Mouse (Mus musculus): ENCODE measurements around the gene Hist3h2a. TPM values are rescaled to one million over a fixed set of nuclear protein-coding genes. Genes with fewer than 3 reads are reported as not detected.

Gene Hist3h2a
- polyA plus RNA-seq, 1 experiment, result 24.4 TPM

DNA sequence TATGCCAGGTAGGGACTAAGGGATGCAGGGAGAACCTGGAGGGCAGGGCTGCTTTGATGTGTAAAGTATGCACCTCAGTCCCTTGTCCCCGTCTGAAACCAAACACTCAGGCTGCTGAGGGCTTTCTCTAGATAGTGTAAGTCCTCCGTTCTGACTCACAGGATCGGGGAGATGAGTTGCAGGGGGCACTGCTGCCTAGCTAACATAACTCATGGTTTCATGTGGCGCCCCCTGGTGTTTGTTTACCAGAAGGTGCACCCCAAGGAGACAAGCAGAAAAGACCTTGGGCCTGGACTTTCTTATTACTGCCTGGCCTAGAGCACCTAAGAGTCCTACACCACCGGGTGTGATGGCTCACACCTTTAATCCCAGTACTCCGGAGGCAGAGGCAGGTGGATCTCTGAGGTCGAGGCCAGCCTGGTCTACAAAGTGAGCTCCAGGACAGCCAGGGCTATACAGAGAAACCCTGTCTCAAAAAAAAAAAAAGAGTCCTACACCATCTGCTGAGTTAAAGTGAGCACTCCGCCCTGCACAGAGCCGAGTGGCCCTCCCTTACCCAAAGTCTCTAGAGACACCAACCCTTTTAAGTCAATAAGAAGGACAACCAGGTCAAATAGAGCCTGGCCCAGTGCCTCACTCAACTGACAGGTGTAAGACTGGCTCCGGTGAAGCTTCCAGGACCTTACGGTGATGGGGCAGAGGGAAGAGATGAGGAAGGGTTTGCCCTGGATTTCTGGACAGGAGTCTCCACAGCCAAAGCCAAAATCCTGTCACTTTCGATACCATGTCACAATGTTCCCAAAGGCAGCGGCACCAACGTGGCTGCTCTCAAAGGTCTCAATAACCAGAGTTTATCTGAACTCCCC is 37.4 kb upstream of the Hist3h2a start:
- Histone ChIP-seq H3K4me3 (no peak overlapping the region), H3K36me3 (ENCODE audit: control insufficient read depth, insufficient read depth) (no peaks in the 10 kb centered on the region), H3ac (ENCODE audit: control insufficient read depth, insufficient read length) (no peak overlapping the region), H3K4me2 (ENCODE audit: low read depth) (no peak overlapping the region), H3K27me3 (ENCODE audit: control insufficient read depth, insufficient read depth, insufficient read length) (peaks cover 14% of the 10 kb centered on the region), H3K79me2 (ENCODE audit: control insufficient read depth, insufficient read depth) (no peaks in the 10 kb centered on the region)
- no peak for TF ChIP-seq TCF3 (IDR thresholded peaks at IDR 0.05; ENCODE audit: insufficient read length, low read depth)
- no peak for TF ChIP-seq TCF12 (IDR thresholded peaks at IDR 0.05; ENCODE audit: insufficient read depth, poor library complexity, severe bottlenecking)
- TF ChIP-seq MYOG (IDR thresholded peaks at IDR 0.05; ENCODE audit: control insufficient read depth in 1 of 3, insufficient read depth in 1 of 3, insufficient read length in 2 of 3, low read depth in 2 of 3), result no peak
- no peak for TF ChIP-seq MYOD1 (IDR thresholded peaks at IDR 0.05; ENCODE audit: control insufficient read depth in 1 of 3, insufficient read length in 2 of 3, low read depth in 2 of 3)
- TF ChIP-seq CEBPB (IDR thresholded peaks at IDR 0.05; ENCODE audit: insufficient read depth, poor library complexity, severe bottlenecking), result no peak
- no peak for TF ChIP-seq SRF (IDR thresholded peaks at IDR 0.05; ENCODE audit: control insufficient read depth, insufficient read length, low read depth)
- no peak for TF ChIP-seq USF1 (IDR thresholded peaks at IDR 0.05; ENCODE audit: low read depth)
- TF ChIP-seq POLR2AphosphoS2 (IDR thresholded peaks at IDR 0.05; ENCODE audit: insufficient read length, low read depth), result no peak

DNA sequence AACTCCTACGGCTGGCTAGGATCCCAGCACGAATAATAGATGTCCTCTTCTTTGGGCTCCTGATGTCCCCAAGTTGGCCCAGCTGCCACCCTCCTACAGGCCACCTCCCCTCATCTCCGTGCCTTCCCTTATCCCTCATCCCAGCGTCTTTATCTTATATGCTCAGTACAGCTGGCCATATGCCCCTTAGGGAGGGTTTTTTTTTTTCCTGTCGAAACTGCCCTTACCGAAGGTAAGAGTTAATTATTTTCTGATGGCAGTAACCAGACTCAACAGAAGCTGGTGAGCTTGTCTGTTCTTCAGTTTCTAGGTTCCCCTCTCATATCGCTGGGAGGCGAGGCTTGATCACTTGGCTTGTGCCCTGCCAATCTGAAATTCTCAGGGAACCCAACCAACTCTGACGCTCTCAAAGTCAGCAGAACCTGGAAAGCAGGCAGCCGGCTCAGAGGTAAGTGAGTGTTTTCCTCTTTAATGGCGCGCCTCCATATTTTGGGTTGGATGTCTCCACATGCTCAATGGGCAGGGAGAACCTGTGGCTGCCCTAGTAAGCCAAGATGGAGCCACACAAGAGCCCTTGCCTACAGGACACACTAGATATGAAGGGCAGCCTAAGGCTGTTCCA is 36.6 kb upstream of the Hist3h2a start, which contains the start of gene Btnl10:
TSS of gene Btnl10 (plus strand) at position 164 of the 622 bp plus-strand sequence.
- TF ChIP-seq POLR2A (IDR thresholded peaks at IDR 0.05; ENCODE audit: insufficient read length, low read depth), result no peak
- no peak within 1 kb of the TSS for H3K4me3 ChIP-seq
- H3K27me3 ChIP-seq (ENCODE audit: control insufficient read depth, insufficient read depth, insufficient read length), result peaks cover 20% of the 10 kb centered on the region
- H3ac ChIP-seq (ENCODE audit: control insufficient read depth, insufficient read length), result no peak within 1 kb of the TSS
- no peaks in the 10 kb centered on the region for H3K79me2 ChIP-seq (ENCODE audit: control insufficient read depth, insufficient read depth)
- no peak within 1 kb of the TSS for H3K4me2 ChIP-seq (ENCODE audit: low read depth)
- H3K36me3 ChIP-seq (ENCODE audit: control insufficient read depth, insufficient read depth), result no peaks in the 10 kb centered on the region

DNA sequence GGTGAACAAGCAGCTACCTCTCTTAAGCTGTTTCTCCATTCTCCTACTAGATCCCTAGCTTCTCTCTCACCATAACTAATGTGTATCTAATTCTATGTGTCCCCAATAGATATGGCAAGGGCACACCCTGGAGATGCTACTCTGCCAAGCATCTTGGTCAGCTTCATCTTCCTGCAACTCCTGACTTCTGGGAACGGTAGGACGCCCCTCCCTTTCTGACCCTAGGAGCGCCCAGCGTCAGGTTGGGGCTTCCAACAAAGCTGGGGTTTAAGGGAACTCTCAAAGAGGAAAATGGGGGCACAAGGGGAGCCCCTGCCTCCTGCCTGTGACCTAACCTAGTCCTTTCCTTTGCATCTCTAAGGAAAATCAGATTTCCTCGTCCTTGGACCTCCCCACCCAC is 35.7 kb upstream of the Hist3h2a start:
- TF ChIP-seq MYOD1 (IDR thresholded peaks at IDR 0.05; ENCODE audit: control insufficient read depth in 1 of 3, insufficient read length in 2 of 3, low read depth in 2 of 3) (no peak), TCF3 (IDR thresholded peaks at IDR 0.05; ENCODE audit: insufficient read length, low read depth) (no peak), E2F4 (IDR thresholded peaks at IDR 0.05; ENCODE audit: insufficient read depth) (no peak), REST (IDR thresholded peaks at IDR 0.05; ENCODE audit: insufficient read depth, insufficient read length) (no peak)
- H3K4me3 ChIP-seq, result no peak overlapping the region
- H3K36me3 ChIP-seq (ENCODE audit: control insufficient read depth, insufficient read depth), result no peaks in the 10 kb centered on the region
- peaks cover 26% of the 10 kb centered on the region for H3K27me3 ChIP-seq (ENCODE audit: control insufficient read depth, insufficient read depth, insufficient read length)
- H3ac ChIP-seq (ENCODE audit: control insufficient read depth, insufficient read length), result no peak overlapping the region
- no peak overlapping the region for H3K4me2 ChIP-seq (ENCODE audit: low read depth)
- no peaks in the 10 kb centered on the region for H3K79me2 ChIP-seq (ENCODE audit: control insufficient read depth, insufficient read depth)

DNA sequence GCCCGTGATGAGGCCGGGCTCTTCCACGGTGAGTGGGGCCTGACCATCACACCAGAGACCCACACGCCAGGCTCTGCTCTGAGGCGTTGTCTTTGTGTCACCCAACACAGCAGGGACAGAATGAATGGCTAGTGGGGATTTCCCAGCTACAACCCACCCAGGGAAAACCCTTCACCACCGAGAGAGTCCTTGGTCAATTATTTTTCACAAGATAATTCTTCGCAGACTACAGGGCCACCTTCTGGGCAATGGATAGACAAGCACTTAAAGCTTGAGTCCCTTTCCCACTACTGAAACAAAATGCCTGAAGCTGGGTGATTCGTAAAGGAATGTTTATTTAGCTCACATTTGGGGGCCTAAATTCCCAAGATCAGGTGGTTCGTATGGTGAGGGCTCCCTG is 32.1 kb upstream of the Hist3h2a start:
- no peak overlapping the region for H3K4me2 ChIP-seq (ENCODE audit: low read depth)
- H3K36me3 ChIP-seq (ENCODE audit: control insufficient read depth, insufficient read depth), result no peaks in the 10 kb centered on the region
- H3K79me2 ChIP-seq (ENCODE audit: control insufficient read depth, insufficient read depth), result no peaks in the 10 kb centered on the region
- TF ChIP-seq POLR2AphosphoS2 (IDR thresholded peaks at IDR 0.05; ENCODE audit: insufficient read length, low read depth) (no peak), POLR2A (IDR thresholded peaks at IDR 0.05; ENCODE audit: insufficient read length, low read depth) (no peak)
- no peak overlapping the region for H3ac ChIP-seq (ENCODE audit: control insufficient read depth, insufficient read length)
- no peak overlapping the region for H3K4me3 ChIP-seq
- H3K27me3 ChIP-seq (ENCODE audit: control insufficient read depth, insufficient read depth, insufficient read length), result peaks cover 26% of the 10 kb centered on the region

DNA sequence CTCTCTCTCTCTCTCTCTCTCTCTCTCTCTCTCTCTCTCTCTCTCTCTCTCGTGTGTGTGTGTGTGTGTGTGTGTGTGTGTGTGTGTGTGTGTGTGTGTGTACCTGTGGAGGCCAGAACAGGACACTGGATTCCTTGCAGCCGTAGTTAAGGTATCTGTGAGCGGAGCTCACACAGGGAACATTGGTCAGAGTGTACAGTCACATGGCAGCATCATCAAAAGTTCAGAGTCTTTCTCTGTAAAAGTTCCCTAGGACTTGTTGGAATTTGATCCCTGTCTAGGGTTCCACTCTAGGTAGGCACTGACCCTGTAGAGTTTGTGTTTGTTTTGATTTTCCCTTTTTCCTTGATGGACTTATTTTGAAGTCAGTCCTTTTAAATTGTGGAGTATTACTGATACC is 27.8 kb upstream of the Hist3h2a start:
- Histone ChIP-seq H3K27me3 (ENCODE audit: control insufficient read depth, insufficient read depth, insufficient read length) (peaks cover 12% of the 10 kb centered on the region), H3K4me3 (no peak overlapping the region), H3K4me2 (ENCODE audit: low read depth) (no peak overlapping the region), H3ac (ENCODE audit: control insufficient read depth, insufficient read length) (no peak overlapping the region), H3K79me2 (ENCODE audit: control insufficient read depth, insufficient read depth) (no peaks in the 10 kb centered on the region), H3K36me3 (ENCODE audit: control insufficient read depth, insufficient read depth) (no peaks in the 10 kb centered on the region)
- TF ChIP-seq TCF12 (IDR thresholded peaks at IDR 0.05; ENCODE audit: insufficient read depth, poor library complexity, severe bottlenecking) (no peak), TCF3 (IDR thresholded peaks at IDR 0.05; ENCODE audit: insufficient read length, low read depth) (no peak), E2F4 (IDR thresholded peaks at IDR 0.05; ENCODE audit: insufficient read depth) (no peak), CEBPB (IDR thresholded peaks at IDR 0.05; ENCODE audit: insufficient read depth, poor library complexity, severe bottlenecking) (no peak), MYOG (IDR thresholded peaks at IDR 0.05; ENCODE audit: control insufficient read depth in 1 of 3, insufficient read depth in 1 of 3, insufficient read length in 2 of 3, low read depth in 2 of 3) (no peak), POLR2AphosphoS2 (IDR thresholded peaks at IDR 0.05; ENCODE audit: insufficient read length, low read depth) (no peak), MYOD1 (IDR thresholded peaks at IDR 0.05; ENCODE audit: control insufficient read depth in 1 of 3, insufficient read length in 2 of 3, low read depth in 2 of 3) (no peak)

Measured in myocyte (in vitro differentiated cells).